Mouse (Mus musculus) liver, embryonic 11.5 days (tissue): Measurements from ENCODE around the gene A930018P22Rik. TPM values are rescaled to one million over a fixed set of nuclear protein-coding genes. Genes with fewer than 3 reads are reported as not detected.

Experiments
- ATAC-seq: fragments of 200-750 bp; cut with Nextera tagmentation; replicated peaks from 2 replicates; pipeline ENCODE4 v1.8.0; 2017; ENCODE audit warnings: moderate number of reproducible peaks, mild to moderate bottlenecking, moderate TSS enrichment, moderate library complexity; ENCODE audit not compliant: low FRiP score
- DNase-seq: peaks from one replicate; pipeline ENCODE4 v3.0.0-alpha.2; 2017; ENCODE audit warnings: low spot score
- H3K27ac ChIP-seq: fragments of 300-500 bp; sonication (generic); 2 replicates; pipeline ENCODE4 v1.5.1; 2014; ENCODE audit warnings: mild to moderate bottlenecking, low read depth, low read length, control low read depth
- H3K27me3 ChIP-seq: fragments of 300-500 bp; sonication (generic); replicated peaks from 2 replicates; pipeline ENCODE4 v1.6.1; 2014; ENCODE audit warnings: low read length, mixed read lengths; ENCODE audit not compliant: control insufficient read depth, insufficient read depth
- H3K36me3 ChIP-seq: fragments of 300-500 bp; sonication (generic); 2 replicates; pipeline ENCODE4 v1.6.1; 2014; ENCODE audit warnings: mild to moderate bottlenecking, low read length, moderate library complexity, mixed read lengths; ENCODE audit not compliant: control insufficient read depth, insufficient read depth
- H3K4me1 ChIP-seq: fragments of 300-500 bp; sonication (generic); replicated peaks from 2 replicates; pipeline ENCODE4 v1.6.1; 2014; ENCODE audit warnings: low read length, mixed read lengths; ENCODE audit not compliant: control insufficient read depth, insufficient read depth
- H3K4me2 ChIP-seq: fragments of 300-500 bp; sonication (generic); 2 replicates; pipeline ENCODE4 v1.6.1; 2014; ENCODE audit warnings: mild to moderate bottlenecking, control low read depth, moderate library complexity
- H3K4me3 ChIP-seq: fragments of 300-500 bp; sonication (generic); 2 replicates; pipeline ENCODE4 v1.5.1; 2014; ENCODE audit warnings: low read depth, low read length, control low read depth
- H3K9ac ChIP-seq: fragments of 300-500 bp; sonication (generic); 2 replicates; pipeline ENCODE4 v1.6.1; 2014; ENCODE audit warnings: low read depth, low read length, control low read depth
- H3K9me3 ChIP-seq: fragments of 300-500 bp; sonication (generic); 2 replicates; pipeline ENCODE4 v1.6.1; 2016; ENCODE audit warnings: low read length, inconsistent platforms, mixed read lengths; ENCODE audit not compliant: control insufficient read depth
- WGBS: fragments of 180-500 bp; shearing (Covaris S2); extraction: QIAGEN DNeasy Blood & Tissue Kit; methylation state at CpG from one replicate; pipeline ENCODE4 v1.1.7; 2014; 5-methylcytosine and 5-hydroxymethylcytosine counted together
- polyA plus RNA-seq: library from polyadenylated mRNA; unstranded; fragments of >200 nt; fragmentation: Nextera tagmentation; extraction: Ambion mirVana; gene quantifications from 2 replicates; pipeline ENCODE4 v1.2.1, GENCODE M21; 2014

A930018P22Rik gene
- polyA plus RNA-seq, 1 experiment from 2014 or later, result not detected

DNA sequence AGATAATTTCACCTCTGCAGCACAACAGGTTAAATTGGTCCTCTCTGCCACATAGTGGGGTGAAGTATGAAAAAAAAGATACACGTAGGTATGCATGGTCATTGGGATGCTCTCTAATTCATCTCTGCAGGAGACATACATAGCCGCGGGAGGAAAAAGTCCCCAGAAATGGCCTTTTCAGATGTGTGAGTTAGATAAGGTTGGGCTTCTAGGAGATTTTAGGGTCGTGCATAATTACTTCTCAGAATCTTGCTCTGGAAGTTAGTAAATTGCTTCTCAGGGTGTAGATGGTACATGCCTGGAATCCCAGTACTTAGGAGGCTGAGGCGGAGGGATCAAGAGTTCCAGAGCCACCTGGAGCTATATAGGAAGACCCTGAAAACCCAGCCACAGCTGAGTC lies 1.5 kb downstream of the A930018P22Rik start:
- Histone ChIP-seq H3K27ac (no peak overlapping the region), H3K36me3 (no peaks in the 10 kb centered on the region), H3K9ac (no peak overlapping the region), H3K4me1 (peaks cover 37% of the 10 kb centered on the region), H3K9me3 (no peaks in the 10 kb centered on the region), H3K4me2 (no peak overlapping the region; the same call in 1 of the 2 replicates), H3K27me3 (peaks cover 7% of the 10 kb centered on the region; the same call in 1 of the 2 replicates), H3K4me3 (no peak overlapping the region)
- ATAC-seq (no peak), DNase-seq (no peak)
- WGBS, result 52% methylated on average over 5 of the region's 5 CpGs

GRCm38 (mm10) chr2:104128803-104129531 lies 6.4 kb downstream of the A930018P22Rik start:
- DNase-seq (no peak), ATAC-seq (no peak)
- H3K9ac ChIP-seq, result no peak overlapping the region
- no peaks in the 10 kb centered on the region for H3K36me3 ChIP-seq
- peaks cover 7% of the 10 kb centered on the region; the same call in 1 of the 2 replicates for H3K27me3 ChIP-seq
- no peak overlapping the region for H3K4me2 ChIP-seq
- H3K4me1 ChIP-seq, result peaks cover 24% of the 10 kb centered on the region
- H3K9me3 ChIP-seq, result no peaks in the 10 kb centered on the region
- H3K27ac ChIP-seq, result no peak overlapping the region
- WGBS, result 81% methylated on average over 13 of the region's 13 CpGs
- no peak overlapping the region for H3K4me3 ChIP-seq

GRCm38 (mm10) chr2:104130165-104130564 lies 7.6 kb downstream of the A930018P22Rik start:
- Histone ChIP-seq H3K4me1 (peaks cover 17% of the 10 kb centered on the region), H3K4me3 (no peak overlapping the region), H3K9ac (peak overlapping the region; percentile 21; the same call in 1 of the 2 replicates), H3K27me3 (peaks cover 7% of the 10 kb centered on the region; the same call in 1 of the 2 replicates), H3K9me3 (no peaks in the 10 kb centered on the region), H3K4me2 (peak overlapping the region; percentile 47), H3K36me3 (no peaks in the 10 kb centered on the region), H3K27ac (no peak overlapping the region)
- 53% methylated on average over 6 of the region's 6 CpGs for WGBS
- ATAC-seq (peak; percentile 93), DNase-seq (no peak)

DNA sequence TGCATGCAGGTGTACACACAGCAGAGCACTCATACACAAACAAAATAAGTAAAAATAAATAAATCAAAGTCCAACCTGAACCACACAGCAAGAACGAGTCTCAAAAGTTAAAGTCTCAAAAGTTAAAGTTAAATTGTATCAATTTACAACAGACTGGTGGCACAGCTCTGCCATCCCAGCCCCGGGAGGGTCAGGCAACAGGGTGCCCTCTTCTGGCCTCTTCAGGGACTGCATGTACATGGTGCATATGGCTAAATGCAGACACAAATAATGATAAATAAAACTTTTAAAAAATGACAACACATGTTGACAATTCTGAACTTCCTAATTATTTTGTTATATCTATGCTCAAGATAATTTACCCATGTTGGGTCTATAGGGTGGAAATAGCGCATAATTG lies 8.4 kb downstream of the A930018P22Rik start:
- ATAC-seq (no peak), DNase-seq (no peak)
- H3K9ac ChIP-seq, result no peak overlapping the region
- no peaks in the 10 kb centered on the region for H3K36me3 ChIP-seq
- H3K27me3 ChIP-seq, result peaks cover 7% of the 10 kb centered on the region; the same call in 1 of the 2 replicates
- 57% methylated on average over 3 of the region's 3 CpGs for WGBS
- H3K4me3 ChIP-seq, result no peak overlapping the region
- H3K9me3 ChIP-seq, result no peaks in the 10 kb centered on the region
- no peak overlapping the region for H3K27ac ChIP-seq
- peaks cover 17% of the 10 kb centered on the region for H3K4me1 ChIP-seq
- H3K4me2 ChIP-seq, result no peak overlapping the region

DNA sequence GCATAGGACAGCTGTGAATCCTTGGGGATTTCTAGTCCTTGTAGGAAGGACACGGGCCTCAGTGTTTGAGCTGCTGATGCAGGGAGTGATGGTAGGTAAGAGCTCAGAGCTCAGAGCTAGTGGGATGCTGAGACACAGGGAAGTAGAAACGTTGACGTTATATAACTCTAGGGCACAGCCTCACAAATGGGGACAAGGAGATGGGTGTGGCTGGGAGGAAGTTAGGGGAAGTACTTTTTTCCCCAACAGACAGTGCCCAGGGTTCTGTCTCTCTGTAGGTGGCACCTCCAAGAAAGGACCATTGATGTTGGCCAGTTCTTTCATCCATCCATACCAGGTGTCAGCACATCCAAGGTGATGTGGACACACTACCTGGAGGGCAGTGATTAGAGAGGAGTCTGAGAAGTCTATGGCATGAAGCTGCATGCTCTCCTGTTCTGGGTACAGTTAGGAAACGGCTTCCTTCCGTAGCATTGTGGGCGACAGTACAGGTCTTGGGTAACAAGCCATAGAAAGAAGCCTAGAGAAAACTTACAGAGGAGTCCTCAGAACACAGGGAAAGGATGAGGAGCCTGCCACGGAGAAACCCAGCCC lies 9.8 kb downstream of the A930018P22Rik start:
- no peak overlapping the region for H3K4me3 ChIP-seq
- ATAC-seq (no peak), DNase-seq (no peak)
- peaks cover 17% of the 10 kb centered on the region for H3K4me1 ChIP-seq
- H3K27ac ChIP-seq, result no peak overlapping the region
- H3K9me3 ChIP-seq, result no peaks in the 10 kb centered on the region
- WGBS, result 63% methylated on average over 7 of the region's 7 CpGs
- H3K9ac ChIP-seq, result no peak overlapping the region
- H3K27me3 ChIP-seq, result 0 out of 2 replicates have a peak, but pooled peaks cover 3% of the 10 kb centered on the region
- H3K4me2 ChIP-seq, result no peak overlapping the region
- no peaks in the 10 kb centered on the region for H3K36me3 ChIP-seq

GRCm38 (mm10) chr2:104133042-104133810 lies 10.7 kb downstream of the A930018P22Rik start:
- no peaks in the 10 kb centered on the region for H3K36me3 ChIP-seq
- peaks cover 17% of the 10 kb centered on the region for H3K4me1 ChIP-seq
- no peaks in the 10 kb centered on the region for H3K27me3 ChIP-seq
- 31% methylated on average over 12 of the region's 12 CpGs for WGBS
- no peak overlapping the region for H3K4me3 ChIP-seq
- no peak for DNase-seq
- H3K9me3 ChIP-seq, result no peaks in the 10 kb centered on the region
- no peak overlapping the region for H3K4me2 ChIP-seq
- no peak for ATAC-seq
- no peak overlapping the region for H3K9ac ChIP-seq
- H3K27ac ChIP-seq, result no peak overlapping the region

GRCm38 (mm10) chr2:104134150-104135056 lies 11.8 kb downstream of the A930018P22Rik start:
- 43% methylated on average over 8 of the region's 8 CpGs for WGBS
- H3K4me3 ChIP-seq, result no peak overlapping the region
- H3K27me3 ChIP-seq, result no peaks in the 10 kb centered on the region
- H3K36me3 ChIP-seq, result no peaks in the 10 kb centered on the region
- H3K4me2 ChIP-seq, result no peak overlapping the region
- H3K4me1 ChIP-seq, result peaks cover 16% of the 10 kb centered on the region
- H3K9me3 ChIP-seq, result no peaks in the 10 kb centered on the region
- ATAC-seq, result no peak
- DNase-seq, result peak; percentile 61
- H3K9ac ChIP-seq, result no peak overlapping the region
- H3K27ac ChIP-seq, result no peak overlapping the region

- 0 out of 2 replicates have a peak, but pooled peaks cover 2% of the 10 kb centered on the region for H3K4me1 ChIP-seq
- no peak for ATAC-seq
- no peak overlapping the region for H3K27ac ChIP-seq
- no peaks in the 10 kb centered on the region for H3K27me3 ChIP-seq
- H3K4me3 ChIP-seq, result no peak overlapping the region
- no peak for DNase-seq
- H3K4me2 ChIP-seq, result no peak overlapping the region
- H3K36me3 ChIP-seq, result no peaks in the 10 kb centered on the region
- H3K9ac ChIP-seq, result no peak overlapping the region
- WGBS, result 62% methylated on average over 2 of the region's 2 CpGs
- H3K9me3 ChIP-seq, result no peaks in the 10 kb centered on the region
Observed at GRCm38 (mm10) chr2:104135920-104136319, 13.4 kb downstream of the A930018P22Rik start.
